Mouse (Mus musculus) neural tube, embryonic 10.5 days (tissue): ENCODE results near the gene Rps19bp1.
A peak's percentile ranks its signal among the peaks of the same experiment; 100 is the strongest.

ENCODE experiments used
- DNase-seq: peaks from one replicate; pipeline ENCODE4 v3.0.0-alpha.2; 2017; ENCODE audit warnings: low spot score; ENCODE audit errors: extremely low spot score

The Rps19bp1 gene

DNA sequence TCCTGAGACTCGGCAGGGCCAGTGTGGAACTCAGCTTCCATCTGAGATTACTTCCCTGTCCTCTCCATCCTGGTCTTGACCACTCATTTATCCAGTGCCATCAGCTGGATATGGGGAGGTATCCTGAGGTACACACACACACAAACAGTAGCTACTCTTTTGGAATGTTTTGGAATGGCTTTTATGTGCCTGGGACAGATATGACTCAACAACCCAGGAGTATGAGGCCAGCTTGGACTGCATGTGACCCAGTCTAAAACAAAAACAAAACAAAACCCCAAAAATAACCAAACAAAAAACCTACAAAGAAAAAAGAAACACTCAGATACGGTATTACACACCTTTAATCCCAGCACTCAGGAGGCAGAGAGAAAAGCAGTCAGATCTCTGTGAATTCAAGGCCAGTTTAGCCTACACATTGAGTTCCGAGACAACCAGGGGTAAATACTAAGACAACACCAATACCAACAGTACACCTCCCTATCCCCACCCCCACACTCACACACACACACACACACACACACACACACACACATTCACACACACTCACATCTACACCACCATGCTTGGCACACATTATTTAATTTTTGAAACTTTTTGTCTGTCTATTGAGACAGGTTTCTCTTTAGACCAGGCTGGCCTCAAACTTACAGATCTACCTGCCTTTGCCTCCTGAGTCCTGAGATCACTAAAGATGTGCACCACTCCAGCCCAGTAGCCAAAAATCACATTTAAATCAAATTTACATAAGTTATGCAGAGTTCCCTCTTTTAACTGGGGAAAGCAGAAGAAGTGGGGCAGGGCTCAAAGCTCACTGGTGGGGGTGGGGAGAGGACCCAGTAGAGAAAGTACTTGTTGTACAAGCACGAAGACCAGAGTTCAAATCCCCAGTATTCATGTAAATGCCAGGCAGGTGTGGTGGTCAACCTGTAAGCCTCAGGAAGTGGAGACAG lies 44.1 kb downstream of the Rps19bp1 start:
- DNase-seq = no peak

DNA sequence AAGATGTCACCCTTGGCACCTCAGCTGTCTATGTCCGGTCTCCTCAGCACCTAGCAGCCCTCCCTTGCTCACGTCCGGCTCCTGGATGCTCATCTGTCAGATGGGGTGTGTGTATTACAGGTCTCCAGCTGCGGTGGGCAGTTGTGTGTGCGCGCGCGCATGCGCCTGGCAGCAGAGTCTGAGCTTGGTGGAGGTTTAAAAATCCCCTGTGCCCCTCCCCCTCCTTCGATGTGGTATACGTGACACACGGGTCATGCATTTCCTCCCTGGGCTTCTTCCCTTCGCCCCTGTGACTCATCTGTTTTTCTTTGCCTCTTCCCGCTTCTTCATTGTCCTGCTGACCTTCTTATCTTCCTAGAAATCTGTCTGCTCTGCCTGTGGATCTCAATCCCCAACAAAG lies 44.9 kb downstream of the Rps19bp1 start:
- DNase-seq = peak; percentile 23

DNA sequence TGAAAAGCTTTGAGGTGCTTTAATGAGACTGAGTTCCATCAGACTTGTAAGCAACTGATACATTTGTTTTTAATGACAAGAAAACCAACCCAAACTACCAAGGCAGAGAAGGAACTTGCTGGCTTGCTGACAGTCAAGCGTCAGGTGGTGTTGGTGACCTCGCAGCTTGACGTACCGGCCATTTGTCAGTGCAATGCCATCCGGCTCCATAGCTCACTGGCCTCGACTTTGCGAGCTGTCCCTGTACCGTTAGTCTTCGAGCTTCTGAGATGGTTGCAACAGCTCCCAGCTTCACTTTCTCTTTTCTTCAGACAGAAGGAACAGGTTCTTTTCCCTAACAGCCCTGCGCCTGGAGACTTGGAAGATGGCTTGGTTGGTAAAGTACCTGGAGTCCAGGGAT lies 46.6 kb downstream of the Rps19bp1 start:
- no peak for DNase-seq

DNA sequence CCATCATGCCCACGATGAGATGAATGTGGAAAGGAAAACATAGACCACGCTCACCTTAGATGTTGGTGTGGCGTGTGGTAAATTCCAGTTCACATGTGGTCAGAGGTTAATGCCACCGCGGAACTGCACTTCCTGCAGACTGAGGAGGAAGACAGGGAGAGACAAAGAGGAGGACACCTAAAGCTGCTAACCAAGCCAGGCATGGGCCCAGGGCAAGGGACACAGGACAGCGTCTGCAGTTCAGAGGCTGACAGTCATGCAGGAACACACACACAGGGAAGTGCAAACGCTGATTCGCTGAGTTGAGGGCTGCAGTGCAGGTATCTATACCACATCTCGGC lies 47.7 kb downstream of the Rps19bp1 start:
- no peak for DNase-seq

DNA sequence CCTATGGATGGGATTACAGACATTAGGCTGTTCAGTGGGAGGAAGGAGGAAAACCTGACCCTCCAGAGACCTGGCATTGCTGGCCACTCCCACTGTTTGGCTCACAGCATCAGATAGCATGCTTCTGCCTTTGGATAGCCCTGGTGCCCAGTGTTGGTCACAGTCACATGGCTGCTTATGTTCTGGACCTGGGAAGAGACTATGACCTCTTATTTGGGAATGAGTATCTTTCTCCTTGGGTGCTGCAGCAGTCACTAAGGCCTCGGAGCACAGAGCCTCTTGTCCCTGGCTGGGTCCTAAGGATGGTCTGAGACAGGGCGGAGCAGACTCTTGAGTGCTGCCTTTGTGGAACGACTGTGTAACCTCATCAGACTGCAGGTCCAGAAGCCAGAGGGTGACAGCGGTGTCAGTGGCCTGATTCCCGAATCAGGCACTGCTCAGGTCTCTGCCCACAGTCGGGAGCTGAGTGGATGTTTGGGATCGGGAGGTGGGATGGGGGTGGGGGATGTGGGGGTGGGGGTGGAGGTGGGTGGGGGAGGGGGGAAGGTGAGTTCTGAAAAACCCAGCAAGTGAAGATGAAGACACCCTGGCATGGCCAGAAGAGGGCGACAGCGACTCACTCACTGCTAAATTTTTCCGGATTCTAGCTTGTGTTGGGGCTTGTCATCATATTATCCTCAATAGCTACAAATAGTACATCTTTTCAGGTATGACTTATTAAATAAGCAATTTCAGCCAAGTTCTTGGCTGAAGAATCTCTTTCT lies 48.2 kb downstream of the Rps19bp1 start:
- no peak for DNase-seq

DNA sequence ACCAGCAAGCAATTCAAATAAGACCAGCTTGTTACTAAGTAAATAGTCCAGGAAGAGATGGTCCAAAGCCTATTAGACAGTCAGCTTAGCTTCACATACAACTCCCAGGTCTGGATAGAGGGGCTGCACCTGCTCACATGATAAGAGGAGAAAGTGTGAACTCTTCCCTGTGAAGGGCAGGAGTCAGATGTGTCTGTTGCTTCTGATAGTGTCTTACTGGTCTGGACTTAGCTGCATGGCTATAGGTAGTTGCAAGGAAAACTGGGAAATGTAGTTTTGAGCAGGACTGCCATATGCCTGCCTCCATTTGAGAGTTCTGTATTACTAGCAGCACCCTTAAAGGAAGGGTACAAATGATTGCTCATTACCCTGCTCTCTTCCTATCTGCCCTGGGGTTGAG lies 50.4 kb downstream of the Rps19bp1 start:
- no peak for DNase-seq
